Mouse (Mus musculus) midbrain, embryonic 12.5 days (tissue): ENCODE measurements around the gene Pdzd2. TPM values are rescaled to one million over a fixed set of nuclear protein-coding genes. Genes with fewer than 3 reads are reported as not detected.

Source experiments
- ATAC-seq: fragments of 200-750 bp; cut with Nextera tagmentation; 2 replicates; pipeline ENCODE4 v1.8.0; 2017; ENCODE audit warnings: low read depth, moderate TSS enrichment, moderate library complexity; ENCODE audit not compliant: low FRiP score
- H3K27ac ChIP-seq: fragments of 300-500 bp; sonication (generic); replicated peaks from 2 replicates; pipeline ENCODE4 v1.5.1; 2016; ENCODE audit warnings: mild to moderate bottlenecking
- H3K27me3 ChIP-seq: fragments of 300-500 bp; sonication (generic); 2 replicates; pipeline ENCODE4 v1.6.1; 2016; ENCODE audit warnings: mild to moderate bottlenecking
- H3K36me3 ChIP-seq: fragments of 300-500 bp; sonication (generic); 2 replicates; pipeline ENCODE4 v1.6.1; 2016
- H3K4me1 ChIP-seq: fragments of 300-500 bp; sonication (generic); 2 replicates; pipeline ENCODE4 v1.6.1; 2016
- H3K4me2 ChIP-seq: fragments of 300-500 bp; sonication (generic); replicated peaks from 2 replicates; pipeline ENCODE4 v1.6.1; 2016; ENCODE audit warnings: mild to moderate bottlenecking, moderate library complexity
- H3K4me3 ChIP-seq: fragments of 300-500 bp; sonication (generic); 2 replicates; pipeline ENCODE4 v1.5.1; 2016; ENCODE audit warnings: mild to moderate bottlenecking
- H3K9ac ChIP-seq: fragments of 300-500 bp; sonication (generic); replicated peaks from 2 replicates; pipeline ENCODE4 v1.6.1; 2016; ENCODE audit warnings: mild to moderate bottlenecking, moderate library complexity
- H3K9me3 ChIP-seq: fragments of 300-500 bp; sonication (generic); 2 replicates; pipeline ENCODE4 v1.6.1; 2016; ENCODE audit warnings: mild to moderate bottlenecking
- WGBS: fragments of 180-500 bp; shearing (Covaris S2); methylation state at CpG from one replicate; pipeline ENCODE4 v1.1.7; 2016; 5-methylcytosine and 5-hydroxymethylcytosine counted together
- polyA plus RNA-seq: library from polyadenylated mRNA; unstranded; fragments of >200 nt; fragmentation: Nextera tagmentation; extraction: Ambion mirVana; gene quantifications from 2 replicates; pipeline ENCODE4 v1.2.1, GENCODE M21; 2016

Gene Pdzd2
- polyA plus RNA-seq, 1 experiment from 2014 or later, result 9.5 TPM

DNA sequence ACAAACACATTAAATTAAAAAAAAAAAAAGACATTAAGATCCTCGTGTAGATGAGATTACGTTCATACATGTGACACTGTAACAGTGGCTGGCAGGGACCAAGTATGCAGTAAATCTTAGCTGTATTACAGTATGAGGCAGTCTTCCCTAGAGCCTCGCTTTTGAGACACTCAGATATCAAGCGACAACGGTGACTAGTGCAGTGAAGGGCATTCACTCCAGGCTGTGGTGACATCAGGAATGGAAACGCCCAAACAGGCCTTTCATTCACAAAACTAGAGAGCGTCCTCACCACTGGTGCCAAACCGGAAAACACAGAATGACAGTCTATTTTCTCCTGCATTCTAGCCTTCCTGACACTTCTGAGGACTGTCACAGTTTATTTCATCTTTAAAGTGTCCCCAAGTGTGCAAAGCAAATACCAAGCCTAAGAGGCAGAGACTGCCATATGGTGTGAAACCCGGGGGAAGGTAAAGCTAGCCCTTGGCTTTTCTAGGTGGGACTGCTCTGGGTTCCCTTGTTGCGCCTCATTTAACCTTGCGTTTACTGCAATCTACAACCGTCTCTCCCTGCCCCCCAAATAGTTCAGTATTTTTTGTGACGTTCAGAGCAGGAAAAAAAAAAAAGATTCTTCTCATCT, 195.9 kb downstream of the Pdzd2 start:
- 76% methylated on average over 13 of the region's 13 CpGs for WGBS
- peak; percentile 60; the same call in 1 of the 2 replicates for ATAC-seq

DNA sequence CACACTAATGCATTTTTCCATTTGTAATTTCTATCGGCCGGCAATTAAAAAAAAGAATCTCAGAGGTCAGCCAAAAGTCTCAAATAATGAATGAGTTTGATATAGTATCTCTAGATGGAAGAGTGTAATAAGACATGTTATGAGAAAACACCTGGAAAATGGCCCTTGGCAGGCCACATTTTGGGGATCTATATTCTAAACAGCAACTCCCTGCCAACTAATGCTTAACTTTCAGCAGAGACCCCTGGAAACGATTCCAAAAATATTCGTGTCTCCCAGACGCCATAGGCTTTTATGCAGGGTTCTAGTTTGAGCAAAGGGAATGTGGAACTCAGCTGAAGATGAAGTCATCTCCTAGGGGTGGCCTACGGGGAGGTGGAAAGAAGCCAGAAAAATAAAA, 197.4 kb downstream of the Pdzd2 start:
- H3K4me2 ChIP-seq, result no peak overlapping the region
- no peak overlapping the region for H3K4me3 ChIP-seq
- H3K27me3 ChIP-seq, result no peaks in the 10 kb centered on the region
- H3K27ac ChIP-seq, result no peak overlapping the region
- H3K9ac ChIP-seq, result no peak overlapping the region
- H3K9me3 ChIP-seq, result no peaks in the 10 kb centered on the region
- 90% methylated on average over 6 of the region's 6 CpGs for WGBS
- no peak for ATAC-seq
- no peaks in the 10 kb centered on the region; the same call in 1 of the 2 replicates for H3K4me1 ChIP-seq
- H3K36me3 ChIP-seq, result no peaks in the 10 kb centered on the region

More for the DNA sequence above, 195.9 kb downstream of the Pdzd2 start:
- peaks cover 2% of the 10 kb centered on the region; the same call in 1 of the 2 replicates for H3K4me1 ChIP-seq
- H3K27ac ChIP-seq, result no peak overlapping the region
- no peak overlapping the region for H3K4me3 ChIP-seq
- H3K9me3 ChIP-seq, result no peaks in the 10 kb centered on the region
- no peaks in the 10 kb centered on the region for H3K36me3 ChIP-seq
- H3K9ac ChIP-seq, result no peak overlapping the region
- no peaks in the 10 kb centered on the region for H3K27me3 ChIP-seq
- H3K4me2 ChIP-seq, result no peak overlapping the region

DNA sequence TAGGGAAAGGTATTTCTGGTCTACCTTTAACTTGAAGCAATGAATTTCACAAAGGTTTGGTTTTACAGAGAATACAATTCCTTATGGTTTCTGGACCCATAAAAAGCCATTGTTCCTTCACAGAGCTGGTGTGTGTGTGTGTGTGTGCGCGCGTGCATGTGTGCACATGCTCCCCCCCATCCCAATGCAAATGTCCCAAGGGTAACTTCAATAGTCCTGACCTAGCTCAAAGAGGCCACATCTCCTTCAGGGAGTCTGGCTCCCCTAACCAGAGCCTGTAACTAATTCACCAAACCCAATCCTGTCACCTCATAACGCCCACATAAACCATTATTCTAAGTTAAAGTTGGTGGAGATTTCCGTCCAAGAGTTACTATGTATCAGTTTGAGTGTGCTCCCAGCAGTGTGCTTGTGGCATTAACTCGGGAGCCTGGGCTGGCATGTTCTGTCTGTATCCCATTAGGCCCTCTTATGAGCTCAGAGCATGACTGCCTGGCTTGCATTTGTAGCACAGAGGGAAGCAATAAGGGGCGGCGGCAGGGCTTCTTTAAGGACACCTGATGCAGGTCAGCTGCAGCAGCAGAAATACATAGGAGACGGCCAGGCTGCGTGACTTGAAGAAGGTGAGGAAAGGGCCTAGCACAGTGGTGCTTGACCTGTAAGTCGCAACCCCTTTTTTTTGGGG, 200.0 kb downstream of the Pdzd2 start:
- H3K4me3 ChIP-seq, result no peak overlapping the region
- no peaks in the 10 kb centered on the region for H3K27me3 ChIP-seq
- no peaks in the 10 kb centered on the region; the same call in 1 of the 2 replicates for H3K4me1 ChIP-seq
- no peaks in the 10 kb centered on the region for H3K9me3 ChIP-seq
- WGBS, result 89% methylated on average over 11 of the region's 11 CpGs
- no peak overlapping the region for H3K27ac ChIP-seq
- no peak for ATAC-seq
- H3K9ac ChIP-seq, result no peak overlapping the region
- H3K36me3 ChIP-seq, result no peaks in the 10 kb centered on the region
- no peak overlapping the region for H3K4me2 ChIP-seq

DNA sequence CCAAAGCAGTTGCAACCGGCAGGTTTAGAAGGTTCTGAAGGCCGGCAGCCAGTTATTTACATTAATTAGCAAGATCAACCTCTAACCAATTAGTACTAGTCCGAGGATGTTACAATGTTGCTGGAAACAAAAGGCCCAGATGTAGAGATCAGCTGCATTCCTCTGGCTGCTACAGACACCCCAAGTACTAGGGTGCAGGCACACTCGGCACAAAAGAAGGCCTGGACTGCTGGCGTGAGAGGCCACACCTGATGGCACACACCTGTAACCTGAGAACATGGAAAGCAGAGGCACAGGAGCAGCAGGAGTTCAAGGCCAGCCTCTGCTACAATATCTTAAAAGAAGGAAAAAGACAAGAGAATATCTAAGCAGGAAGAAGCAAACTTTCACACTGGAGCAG, 206.5 kb downstream of the Pdzd2 start:
- Histone ChIP-seq H3K9me3 (0 out of 2 replicates have a peak, but pooled peaks cover 4% of the 10 kb centered on the region), H3K36me3 (no peaks in the 10 kb centered on the region), H3K4me1 (no peaks in the 10 kb centered on the region), H3K4me2 (no peak overlapping the region), H3K4me3 (no peak overlapping the region), H3K27me3 (no peaks in the 10 kb centered on the region), H3K27ac (no peak overlapping the region), H3K9ac (no peak overlapping the region)
- no peak for ATAC-seq
- 86% methylated on average over 5 of the region's 5 CpGs for WGBS

DNA sequence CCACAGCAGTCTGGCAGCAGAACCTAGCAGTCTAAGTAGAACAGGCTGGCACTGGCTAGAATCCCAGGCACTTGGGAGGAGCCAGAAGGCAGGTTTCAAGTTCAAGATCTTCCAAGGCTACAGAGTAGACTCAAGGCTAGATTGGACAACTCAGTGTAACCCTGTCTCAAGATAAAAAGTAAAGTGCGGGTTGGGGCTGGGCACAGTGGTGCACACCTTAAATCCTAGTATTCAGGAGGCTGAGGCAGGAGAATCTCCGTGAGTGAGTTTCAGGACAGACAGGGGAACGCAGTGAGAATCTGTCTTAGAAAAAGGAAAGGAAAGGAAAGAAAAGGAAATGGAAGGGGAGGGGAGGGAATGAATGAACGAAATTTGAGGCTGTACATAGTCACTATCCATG, 207.2 kb downstream of the Pdzd2 start:
- Histone ChIP-seq H3K9ac (no peak overlapping the region), H3K36me3 (no peaks in the 10 kb centered on the region), H3K9me3 (0 out of 2 replicates have a peak, but pooled peaks cover 4% of the 10 kb centered on the region), H3K27ac (no peak overlapping the region), H3K4me1 (no peaks in the 10 kb centered on the region), H3K4me2 (no peak overlapping the region), H3K27me3 (no peaks in the 10 kb centered on the region), H3K4me3 (no peak overlapping the region)
- WGBS, result 91% methylated on average over 4 of the region's 4 CpGs
- ATAC-seq, result no peak

DNA sequence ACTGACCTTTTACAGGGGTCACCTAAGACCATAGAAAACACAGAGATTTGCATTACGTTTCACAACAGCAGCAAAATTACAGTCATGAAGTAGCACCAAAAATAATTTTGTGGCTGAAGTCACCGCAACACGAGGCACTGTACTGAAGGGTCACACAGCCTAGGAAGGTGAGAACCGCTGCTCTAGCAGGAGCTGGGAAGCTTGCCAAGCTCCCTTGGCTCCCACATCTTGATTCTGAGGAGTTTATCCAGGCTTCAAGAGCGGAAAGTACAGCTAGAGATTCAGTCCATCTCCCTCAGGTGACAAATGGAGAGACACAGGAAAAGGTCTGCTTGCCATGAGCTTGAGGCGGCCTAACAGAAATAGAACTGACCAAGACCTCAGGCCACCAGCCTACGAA, 216.9 kb downstream of the Pdzd2 start:
- Histone ChIP-seq H3K4me2 (no peak overlapping the region), H3K4me1 (peaks cover 9% of the 10 kb centered on the region), H3K27me3 (no peaks in the 10 kb centered on the region), H3K9me3 (peaks cover 4% of the 10 kb centered on the region; the same call in 1 of the 2 replicates), H3K9ac (no peak overlapping the region), H3K27ac (no peak overlapping the region), H3K36me3 (no peaks in the 10 kb centered on the region), H3K4me3 (no peak overlapping the region)
- WGBS, result 87% methylated on average over 7 of the region's 7 CpGs
- no peak for ATAC-seq

DNA sequence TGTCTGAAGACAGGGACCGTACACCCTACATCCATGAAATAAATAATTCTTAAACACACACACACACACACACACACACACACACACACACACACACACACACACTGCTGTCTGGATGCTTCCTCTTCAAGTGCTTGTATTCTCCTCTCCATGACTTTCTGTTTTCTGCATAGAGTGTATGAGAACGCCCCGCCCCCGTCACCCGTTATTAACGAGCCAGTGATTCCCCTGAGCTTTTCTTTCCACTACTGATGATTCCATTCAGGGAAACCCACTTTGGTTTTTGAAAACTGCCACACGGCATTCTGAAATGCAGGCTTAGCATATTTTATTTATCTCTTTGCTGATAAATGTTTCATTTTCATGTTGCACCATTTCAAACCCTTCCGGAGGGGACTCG, 219.4 kb downstream of the Pdzd2 start:
- WGBS, result 85% methylated on average over 9 of the region's 9 CpGs
- Histone ChIP-seq H3K27ac (no peak overlapping the region), H3K9ac (no peak overlapping the region), H3K9me3 (no peaks in the 10 kb centered on the region), H3K4me3 (no peak overlapping the region), H3K36me3 (no peaks in the 10 kb centered on the region), H3K27me3 (no peaks in the 10 kb centered on the region), H3K4me1 (peaks cover 15% of the 10 kb centered on the region), H3K4me2 (no peak overlapping the region)
- ATAC-seq, result no peak

DNA sequence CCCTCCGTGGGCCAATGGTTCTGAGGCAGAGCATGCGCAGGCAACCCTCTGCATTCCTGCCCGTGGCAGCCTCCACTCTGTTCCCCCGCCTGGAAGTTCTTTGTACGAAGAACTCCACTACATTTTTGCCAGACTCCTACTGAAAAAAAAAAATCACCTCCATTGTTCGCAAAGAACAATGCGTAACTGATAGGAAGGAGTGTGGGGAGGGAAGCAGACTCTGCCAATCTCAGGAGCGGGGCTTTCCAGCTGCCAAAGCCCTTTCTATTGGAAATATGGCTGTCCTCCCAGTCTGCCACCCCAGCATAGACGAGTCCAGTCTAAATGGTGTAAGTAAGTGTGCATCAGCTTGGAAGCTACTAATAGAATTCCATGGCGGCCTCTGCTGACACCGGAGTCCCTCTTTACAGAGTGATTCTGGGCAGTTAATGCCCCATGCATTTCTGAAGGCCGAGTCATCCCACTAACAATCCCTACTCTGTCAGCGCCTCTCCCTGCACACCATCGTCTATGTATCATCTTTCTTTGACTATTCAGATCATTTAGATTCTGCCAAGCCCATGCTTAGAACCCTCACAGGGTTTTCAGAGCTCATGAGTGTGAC, 221.3 kb downstream of the Pdzd2 start:
- 59% methylated on average over 14 of the region's 14 CpGs for WGBS
- Histone ChIP-seq H3K27me3 (no peaks in the 10 kb centered on the region), H3K36me3 (no peaks in the 10 kb centered on the region), H3K4me3 (no peak overlapping the region), H3K9ac (no peak overlapping the region), H3K27ac (no peak overlapping the region), H3K9me3 (no peaks in the 10 kb centered on the region), H3K4me2 (no peak overlapping the region), H3K4me1 (peaks cover 15% of the 10 kb centered on the region)
- ATAC-seq, result peak; percentile 42; the same call in 1 of the 2 replicates

DNA sequence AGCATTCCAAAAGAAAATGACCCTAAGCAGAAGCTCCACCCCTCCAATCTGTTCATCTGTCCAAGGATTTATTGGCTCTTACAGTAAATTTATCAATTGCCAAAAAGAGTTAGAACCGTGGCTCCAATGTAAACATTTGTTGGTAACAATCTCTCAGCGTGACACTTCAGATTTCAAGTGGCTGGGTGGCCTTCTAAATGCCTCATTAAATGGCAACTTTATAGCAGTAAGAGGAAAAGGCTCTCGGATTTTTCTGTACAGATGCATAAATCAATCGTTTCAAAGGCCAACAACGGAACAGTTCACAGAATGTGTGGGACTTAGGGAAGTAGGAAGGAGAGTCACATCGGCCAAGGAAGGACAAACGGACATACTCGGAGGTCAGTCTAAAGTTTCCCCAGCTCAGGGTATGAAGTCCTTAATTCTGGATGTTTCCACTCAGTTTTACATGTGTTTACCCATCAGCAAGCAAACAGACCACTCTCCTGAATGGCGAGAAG, 222.4 kb downstream of the Pdzd2 start:
- no peak overlapping the region for H3K4me3 ChIP-seq
- no peak overlapping the region for H3K9ac ChIP-seq
- H3K27me3 ChIP-seq, result no peaks in the 10 kb centered on the region
- H3K36me3 ChIP-seq, result no peaks in the 10 kb centered on the region
- H3K27ac ChIP-seq, result no peak overlapping the region
- 85% methylated on average over 9 of the region's 9 CpGs for WGBS
- ATAC-seq, result no peak
- peaks cover 15% of the 10 kb centered on the region for H3K4me1 ChIP-seq
- no peaks in the 10 kb centered on the region for H3K9me3 ChIP-seq
- no peak overlapping the region for H3K4me2 ChIP-seq

DNA sequence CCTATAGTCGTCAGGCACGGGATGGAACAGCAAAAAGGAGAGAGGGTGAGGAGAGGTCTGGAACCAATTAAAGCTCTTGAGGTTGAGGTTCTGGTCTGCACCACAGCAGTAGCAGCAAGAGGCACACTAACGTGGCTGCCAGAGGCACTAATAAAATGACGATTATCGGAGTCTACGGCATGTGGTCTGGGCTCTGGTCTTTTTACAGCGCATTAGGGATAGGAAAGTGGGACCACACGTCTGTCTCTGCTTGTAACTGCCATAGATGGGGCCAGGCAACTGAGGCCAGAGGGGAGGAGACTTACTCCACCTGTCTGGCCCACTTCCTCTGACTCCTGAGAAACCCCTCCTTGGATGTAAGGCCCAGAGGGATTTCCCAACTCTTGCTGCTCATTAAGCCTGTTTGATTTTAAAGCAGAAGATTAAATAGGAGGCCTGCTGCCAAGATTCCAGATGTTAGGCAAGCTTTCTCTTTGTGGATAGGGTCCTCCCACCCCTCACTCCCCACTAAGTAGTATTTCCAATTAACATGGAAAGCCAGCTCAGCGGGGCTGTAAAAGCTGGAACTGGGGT, 224.4 kb downstream of the Pdzd2 start:
- no peak for ATAC-seq

DNA sequence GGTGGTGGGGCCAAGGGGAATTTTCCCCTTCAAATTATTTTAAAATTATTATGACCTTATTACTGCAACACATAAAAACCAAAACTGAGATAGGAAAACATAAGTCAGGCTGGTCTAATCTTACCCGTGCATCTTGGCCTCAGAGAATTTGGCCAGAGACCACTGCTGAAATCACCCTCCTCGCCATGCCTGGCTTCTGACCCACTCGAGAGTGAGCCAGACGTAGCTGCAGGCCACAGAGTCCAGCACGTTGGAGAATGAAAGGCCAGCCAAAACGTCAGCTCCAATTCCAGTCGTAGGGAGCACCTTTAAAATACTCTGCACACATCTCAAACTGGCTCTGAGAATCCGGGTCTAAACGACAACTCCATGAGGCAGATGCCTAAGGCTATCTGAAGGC, 226.2 kb downstream of the Pdzd2 start:
- H3K27me3 ChIP-seq, result no peaks in the 10 kb centered on the region
- 80% methylated on average over 9 of the region's 9 CpGs for WGBS
- H3K36me3 ChIP-seq, result no peaks in the 10 kb centered on the region
- no peak overlapping the region for H3K9ac ChIP-seq
- H3K27ac ChIP-seq, result no peak overlapping the region
- H3K9me3 ChIP-seq, result no peaks in the 10 kb centered on the region
- no peak for ATAC-seq
- H3K4me3 ChIP-seq, result no peak overlapping the region
- peaks cover 11% of the 10 kb centered on the region for H3K4me1 ChIP-seq
- H3K4me2 ChIP-seq, result no peak overlapping the region

More for the DNA sequence above, 224.4 kb downstream of the Pdzd2 start:
- Histone ChIP-seq H3K27ac (no peak overlapping the region), H3K4me3 (no peak overlapping the region), H3K27me3 (no peaks in the 10 kb centered on the region), H3K36me3 (no peaks in the 10 kb centered on the region), H3K4me1 (peaks cover 15% of the 10 kb centered on the region), H3K9ac (no peak overlapping the region), H3K9me3 (no peaks in the 10 kb centered on the region), H3K4me2 (no peak overlapping the region)
- 68% methylated on average over 9 of the region's 9 CpGs for WGBS
